Mouse (Mus musculus) liver, embryonic 15.5 days (tissue): ENCODE data around the gene Cldn9. TPM values are rescaled to one million over a fixed set of nuclear protein-coding genes. Genes with fewer than 3 reads are reported as not detected.

Experiments
- ATAC-seq: fragments of 200-750 bp; cut with Nextera tagmentation; 2 replicates; pipeline ENCODE4 v1.8.0; 2017; ENCODE audit warnings: moderate number of reproducible peaks, mild to moderate bottlenecking, moderate library complexity; ENCODE audit not compliant: insufficient read depth
- H3K27ac ChIP-seq: fragments of 300-500 bp; sonication (generic); replicated peaks from 2 replicates; pipeline ENCODE4 v1.5.1; 2015; ENCODE audit warnings: mild to moderate bottlenecking, inconsistent platforms
- H3K27me3 ChIP-seq: fragments of 300-500 bp; sonication (generic); 2 replicates; pipeline ENCODE4 v1.6.1; 2015; ENCODE audit warnings: mild to moderate bottlenecking, inconsistent platforms
- H3K36me3 ChIP-seq: fragments of 300-500 bp; sonication (generic); replicated peaks from 2 replicates; pipeline ENCODE4 v1.6.1; 2015; ENCODE audit warnings: moderate library complexity, mild to moderate bottlenecking, inconsistent platforms
- H3K4me1 ChIP-seq: fragments of 300-500 bp; sonication (generic); replicated peaks from 2 replicates; pipeline ENCODE4 v1.6.1; 2015; ENCODE audit warnings: inconsistent platforms
- H3K4me2 ChIP-seq: fragments of 300-500 bp; sonication (generic); 2 replicates; pipeline ENCODE4 v1.6.1; 2015; ENCODE audit warnings: moderate library complexity, mild to moderate bottlenecking, inconsistent platforms
- H3K4me3 ChIP-seq: fragments of 300-500 bp; sonication (generic); replicated peaks from 2 replicates; pipeline ENCODE4 v1.5.1; 2015; ENCODE audit warnings: mild to moderate bottlenecking, inconsistent platforms
- H3K9ac ChIP-seq: fragments of 300-500 bp; sonication (generic); 2 replicates; pipeline ENCODE4 v1.6.1; 2015; ENCODE audit warnings: moderate library complexity, mild to moderate bottlenecking, inconsistent platforms
- H3K9me3 ChIP-seq: fragments of 300-500 bp; sonication (generic); replicated peaks from 2 replicates; pipeline ENCODE4 v1.6.1; 2016; ENCODE audit warnings: inconsistent platforms
- WGBS: fragments of 180-500 bp; shearing (Covaris S2); methylation state at CpG from one replicate; pipeline ENCODE4 v1.1.7; 2015; ENCODE audit warnings: mixed read lengths; ENCODE audit not compliant: insufficient replicate concordance; 5-methylcytosine and 5-hydroxymethylcytosine counted together
- polyA plus RNA-seq: library from polyadenylated mRNA; unstranded; fragments of >200 nt; fragmentation: Nextera tagmentation; extraction: Ambion mirVana; gene quantifications from 2 replicates; pipeline ENCODE4 v1.2.1, GENCODE M21; 2015

The Cldn9 gene
- polyA plus RNA-seq, 1 experiment from 2014 or later: not detected

DNA sequence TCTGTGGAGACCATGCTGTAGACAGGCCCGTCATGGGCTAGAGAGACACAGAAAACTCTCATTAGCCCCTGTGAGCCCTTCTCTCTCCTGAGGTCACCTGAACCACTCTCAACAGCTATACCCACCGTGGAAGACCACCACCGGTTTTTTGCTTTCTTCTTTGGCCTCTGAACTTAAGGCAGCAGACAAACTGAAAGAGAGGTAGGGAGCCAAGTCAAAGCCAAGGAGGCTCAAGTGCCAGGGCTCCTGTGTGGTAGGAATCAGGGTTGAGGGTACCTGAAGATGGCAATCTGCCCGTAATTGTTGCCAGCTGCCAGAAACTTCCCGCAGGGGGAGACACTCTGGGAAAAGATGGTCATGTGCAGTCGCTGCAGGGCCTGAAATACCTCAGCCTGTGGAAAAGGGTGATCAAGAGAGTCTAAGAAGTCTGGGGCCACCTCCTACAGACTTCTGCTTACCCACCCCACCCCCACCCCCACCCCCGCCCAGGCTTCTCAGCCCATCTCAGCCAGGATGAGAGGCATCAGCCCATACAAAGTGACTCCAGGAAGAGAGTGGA is 13.2 kb downstream of the Cldn9 start:
- H3K9ac ChIP-seq: no peak overlapping the region
- ATAC-seq: no peak
- no peak overlapping the region for H3K4me2 ChIP-seq
- 75% methylated on average over 7 of the region's 7 CpGs for WGBS
- H3K27me3 ChIP-seq: peaks cover 14% of the 10 kb centered on the region
- no peak overlapping the region for H3K27ac ChIP-seq
- H3K9me3 ChIP-seq: no peaks in the 10 kb centered on the region
- H3K36me3 ChIP-seq: peaks cover 26% of the 10 kb centered on the region
- H3K4me1 ChIP-seq: peaks cover 27% of the 10 kb centered on the region
- no peak overlapping the region for H3K4me3 ChIP-seq

DNA sequence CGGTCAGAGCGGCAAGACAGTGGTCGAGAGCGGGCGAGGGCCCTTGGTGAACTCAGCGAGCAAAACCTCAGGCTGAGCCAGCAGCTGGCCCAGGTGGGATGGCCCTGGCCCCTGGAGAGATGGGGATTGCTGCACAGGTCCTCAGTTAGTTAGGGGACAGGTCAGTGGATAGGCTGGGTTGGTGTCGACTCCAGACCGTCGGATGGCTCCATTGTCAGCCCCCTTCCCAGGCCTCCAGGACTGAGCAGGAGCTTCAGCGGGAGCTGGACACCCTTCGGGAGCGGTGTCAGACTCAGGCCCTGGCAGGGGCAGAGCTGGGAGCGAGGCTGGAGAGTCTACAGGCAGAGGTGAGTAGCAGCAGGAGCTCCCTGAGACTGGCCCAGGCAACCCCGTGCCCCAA is 18.3 kb downstream of the Cldn9 start:
- H3K36me3 ChIP-seq: peaks cover 24% of the 10 kb centered on the region
- WGBS: 73% methylated on average over 14 of the region's 14 CpGs
- no peak overlapping the region for H3K4me2 ChIP-seq
- no peak overlapping the region for H3K9ac ChIP-seq
- H3K27me3 ChIP-seq: peaks cover 34% of the 10 kb centered on the region
- H3K27ac ChIP-seq: no peak overlapping the region
- peaks cover 5% of the 10 kb centered on the region; the same call in 1 of the 2 replicates for H3K4me1 ChIP-seq
- no peaks in the 10 kb centered on the region for H3K9me3 ChIP-seq
- H3K4me3 ChIP-seq: no peak overlapping the region
- no peak for ATAC-seq

DNA sequence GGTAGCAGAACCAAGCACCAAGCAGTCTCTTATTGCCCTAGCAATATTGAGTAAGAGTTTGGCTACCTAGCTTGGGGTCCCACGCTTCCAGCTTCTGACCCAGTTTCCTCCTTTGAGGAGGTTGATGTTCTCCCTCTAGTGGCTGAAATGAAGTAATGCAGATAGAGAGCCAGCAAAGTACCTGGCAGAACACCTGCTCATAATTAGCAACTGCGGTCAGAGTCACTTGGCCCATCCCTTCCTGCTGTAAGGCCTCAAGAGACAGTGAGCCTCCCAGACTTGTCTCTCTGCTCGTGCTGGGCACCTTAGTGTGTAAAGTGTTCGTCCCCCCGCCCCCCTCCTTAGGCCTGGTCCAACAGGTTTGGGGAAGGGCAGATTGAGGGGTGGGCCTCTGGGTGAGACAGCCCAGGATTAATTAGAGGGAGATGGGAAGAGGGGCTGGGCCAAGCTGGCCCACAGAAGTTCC is 19.2 kb downstream of the Cldn9 start:
- H3K36me3 ChIP-seq: peaks cover 15% of the 10 kb centered on the region
- no peaks in the 10 kb centered on the region for H3K9me3 ChIP-seq
- H3K4me1 ChIP-seq: peaks cover 8% of the 10 kb centered on the region; the same call in 1 of the 2 replicates
- WGBS: 23% methylated on average over 5 of the region's 5 CpGs
- no peak overlapping the region for H3K9ac ChIP-seq
- H3K4me2 ChIP-seq: no peak overlapping the region
- H3K27ac ChIP-seq: no peak overlapping the region
- H3K4me3 ChIP-seq: no peak overlapping the region
- no peak for ATAC-seq
- peaks cover 43% of the 10 kb centered on the region for H3K27me3 ChIP-seq

- H3K27ac ChIP-seq: no peak overlapping the region
- no peaks in the 10 kb centered on the region for H3K36me3 ChIP-seq
- WGBS: 6% methylated on average over 9 of the region's 9 CpGs
- no peak overlapping the region for H3K9ac ChIP-seq
- peaks cover 60% of the 10 kb centered on the region for H3K27me3 ChIP-seq
- no peak overlapping the region for H3K4me3 ChIP-seq
- no peak overlapping the region for H3K4me2 ChIP-seq
- H3K4me1 ChIP-seq: peaks cover 8% of the 10 kb centered on the region; the same call in 1 of the 2 replicates
- H3K9me3 ChIP-seq: no peaks in the 10 kb centered on the region
- ATAC-seq: no peak
Observed at GRCm38 (mm10) chr17:23661526-23661925, 22.3 kb downstream of the Cldn9 start.

DNA sequence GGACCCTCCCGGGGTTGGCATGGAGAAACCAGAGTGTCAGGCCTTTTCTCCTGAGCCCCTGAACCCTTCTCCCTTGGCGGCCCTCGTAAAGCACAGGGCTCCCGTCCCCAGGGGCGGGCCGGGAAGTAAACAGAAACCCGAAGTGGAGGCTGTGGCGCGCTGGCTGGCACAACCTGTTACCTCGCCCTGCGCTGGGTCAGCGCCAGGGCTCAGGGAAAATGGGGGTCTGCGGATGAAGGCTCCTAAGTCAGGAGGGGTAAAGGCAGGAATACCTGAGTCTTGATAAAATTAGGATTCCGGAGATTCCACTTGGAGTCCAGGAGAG is 23.0 kb downstream of the Cldn9 start:
- Histone ChIP-seq H3K36me3 (no peaks in the 10 kb centered on the region), H3K4me3 (peak overlapping the region; percentile 29), H3K4me1 (peaks cover 8% of the 10 kb centered on the region; the same call in 1 of the 2 replicates), H3K9ac (no peak overlapping the region), H3K27me3 (peaks cover 62% of the 10 kb centered on the region), H3K9me3 (no peaks in the 10 kb centered on the region), H3K4me2 (peak overlapping the region; percentile 41), H3K27ac (no peak overlapping the region)
- WGBS: 2% methylated on average over 14 of the region's 14 CpGs
- ATAC-seq: no peak

DNA sequence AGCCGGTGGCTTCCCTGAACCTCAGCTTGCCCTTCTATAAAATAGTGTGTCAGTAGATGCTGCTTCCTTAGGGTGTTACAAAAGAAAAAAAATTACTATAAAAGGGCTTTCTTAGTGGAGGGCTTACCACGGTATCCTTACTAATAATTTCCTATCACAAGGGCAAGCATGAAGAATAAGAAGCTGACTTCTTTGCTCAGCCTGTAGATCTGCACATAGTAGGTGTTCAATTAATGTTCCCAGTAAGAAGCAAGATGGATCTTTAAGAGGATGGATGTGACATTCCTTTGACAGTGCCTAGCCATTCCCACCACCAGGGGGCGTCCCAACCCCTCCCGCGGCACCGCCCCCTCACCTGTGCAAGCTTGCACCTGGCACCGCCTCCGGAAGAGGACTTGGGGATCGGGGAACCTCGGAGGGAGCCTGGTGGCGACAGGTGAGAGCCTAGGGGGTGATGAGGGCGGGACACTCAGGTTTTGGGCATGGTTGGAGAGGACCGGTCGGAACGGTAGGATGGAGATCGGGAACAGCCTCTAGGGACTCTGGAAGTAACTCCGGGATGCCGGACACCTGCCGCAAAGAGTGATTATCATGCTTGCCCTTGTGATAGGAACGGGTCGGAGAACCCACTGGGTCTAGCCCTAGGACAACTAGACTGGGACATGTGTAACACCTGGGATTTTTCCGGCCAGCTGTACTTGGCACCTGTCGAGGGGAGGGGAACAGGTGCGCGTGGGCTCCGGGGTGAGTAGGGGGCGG is 23.5 kb downstream of the Cldn9 start, which contains the start of gene Bicdl2:
Bicdl2 (plus strand) TSS at position 390 of the 759 bp plus-strand sequence.
- Histone ChIP-seq H3K4me1 (peaks cover 8% of the 10 kb centered on the region; the same call in 1 of the 2 replicates), H3K4me2 (peak within 1 kb of the TSS; percentile 41), H3K9ac (no peak within 1 kb of the TSS), H3K9me3 (no peaks in the 10 kb centered on the region), H3K27me3 (peaks cover 62% of the 10 kb centered on the region), H3K36me3 (no peaks in the 10 kb centered on the region), H3K4me3 (peak within 1 kb of the TSS; percentile 29), H3K27ac (no peak within 1 kb of the TSS)
- ATAC-seq: no peak
- WGBS: 9% methylated on average over 27 of the region's 27 CpGs

DNA sequence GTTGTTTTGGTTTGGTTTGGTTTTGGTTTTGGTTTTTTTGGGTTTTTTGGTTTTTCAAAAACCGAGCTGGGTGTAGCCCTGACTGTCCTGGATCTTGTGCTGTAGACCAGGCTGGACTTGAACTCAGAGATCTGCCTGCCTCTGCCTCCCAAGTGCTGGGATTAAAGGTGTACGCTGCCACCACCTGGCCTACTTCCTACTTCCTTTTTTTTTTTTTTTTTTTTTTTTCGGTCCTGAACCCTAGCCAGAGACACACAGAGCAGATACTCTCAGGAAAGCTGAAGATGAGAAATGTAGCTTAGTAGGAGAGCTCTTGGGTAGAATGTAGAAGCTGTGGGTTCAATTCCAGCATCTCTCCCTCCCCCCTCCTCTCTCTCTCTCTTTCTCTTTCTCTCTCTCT is 25.4 kb downstream of the Cldn9 start:
- Histone ChIP-seq H3K4me2 (no peak overlapping the region), H3K36me3 (no peaks in the 10 kb centered on the region), H3K27ac (no peak overlapping the region), H3K4me3 (no peak overlapping the region), H3K27me3 (peaks cover 58% of the 10 kb centered on the region), H3K9ac (no peak overlapping the region), H3K4me1 (peaks cover 8% of the 10 kb centered on the region; the same call in 1 of the 2 replicates), H3K9me3 (no peaks in the 10 kb centered on the region)
- whole genome bisulfite sequencing: 44% methylated on average over 3 of the region's 3 CpGs
- ATAC-seq: no peak

DNA sequence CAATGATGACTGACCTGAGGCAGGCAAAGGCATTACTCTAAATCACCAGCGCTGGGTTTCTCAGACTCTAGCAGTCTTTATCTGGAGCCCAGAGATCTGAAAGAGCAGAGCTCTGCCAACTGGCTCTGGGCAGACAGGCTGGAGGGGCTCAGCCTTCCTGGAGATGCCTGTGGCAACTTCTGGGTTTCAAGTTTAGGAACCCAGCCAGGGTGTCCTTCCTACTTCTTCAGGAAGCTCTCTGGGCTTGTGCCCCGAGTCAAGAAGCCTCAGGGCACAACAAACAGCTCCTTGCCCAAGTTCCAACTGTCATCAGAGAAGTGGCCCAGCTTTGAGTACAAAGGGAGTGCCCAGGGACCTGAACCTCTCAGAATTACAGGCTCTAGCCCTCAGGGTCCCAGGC is 29.4 kb downstream of the Cldn9 start:
- no peak for ATAC-seq
- no peak overlapping the region for H3K4me2 ChIP-seq
- 29% methylated on average over 2 of the region's 2 CpGs for WGBS
- no peak overlapping the region for H3K27ac ChIP-seq
- H3K9me3 ChIP-seq: no peaks in the 10 kb centered on the region
- no peak overlapping the region for H3K4me3 ChIP-seq
- H3K36me3 ChIP-seq: no peaks in the 10 kb centered on the region
- peaks cover 18% of the 10 kb centered on the region for H3K27me3 ChIP-seq
- H3K4me1 ChIP-seq: no peaks in the 10 kb centered on the region
- H3K9ac ChIP-seq: no peak overlapping the region

GRCm38 (mm10) chr17:23654001-23654400 is 29.8 kb downstream of the Cldn9 start:
- peaks cover 14% of the 10 kb centered on the region for H3K27me3 ChIP-seq
- 34% methylated on average over 6 of the region's 6 CpGs for WGBS
- H3K4me3 ChIP-seq: no peak overlapping the region
- H3K9ac ChIP-seq: no peak overlapping the region
- no peak for ATAC-seq
- no peak overlapping the region for H3K27ac ChIP-seq
- no peaks in the 10 kb centered on the region for H3K36me3 ChIP-seq
- H3K4me2 ChIP-seq: no peak overlapping the region
- no peaks in the 10 kb centered on the region for H3K4me1 ChIP-seq
- H3K9me3 ChIP-seq: no peaks in the 10 kb centered on the region

- Histone ChIP-seq H3K27me3 (peaks cover 11% of the 10 kb centered on the region), H3K27ac (no peak overlapping the region), H3K4me3 (no peak overlapping the region), H3K9ac (no peak overlapping the region), H3K36me3 (no peaks in the 10 kb centered on the region), H3K9me3 (no peaks in the 10 kb centered on the region), H3K4me2 (no peak overlapping the region), H3K4me1 (no peaks in the 10 kb centered on the region)
- WGBS: 50% methylated on average over 2 of the region's 2 CpGs
- no peak for ATAC-seq
Observed at GRCm38 (mm10) chr17:23653324-23653723, 30.5 kb downstream of the Cldn9 start.

- Histone ChIP-seq H3K4me1 (no peaks in the 10 kb centered on the region), H3K4me2 (no peak overlapping the region), H3K4me3 (no peak overlapping the region), H3K9me3 (no peaks in the 10 kb centered on the region), H3K27ac (no peak overlapping the region), H3K9ac (no peak overlapping the region), H3K36me3 (no peaks in the 10 kb centered on the region), H3K27me3 (peaks cover 11% of the 10 kb centered on the region)
- ATAC-seq: no peak
- WGBS: 52% methylated on average over 6 of the region's 6 CpGs
Observed at GRCm38 (mm10) chr17:23651363-23651762, 32.5 kb downstream of the Cldn9 start.
